Mouse (Mus musculus): Measurements from ENCODE around the gene Fam178b.
"Not testable (repeated sequence)": the region's sequence is repeated elsewhere in the genome, so short reads cannot be mapped to it uniquely, and the experiment has no call there.

Fam178b gene

DNA sequence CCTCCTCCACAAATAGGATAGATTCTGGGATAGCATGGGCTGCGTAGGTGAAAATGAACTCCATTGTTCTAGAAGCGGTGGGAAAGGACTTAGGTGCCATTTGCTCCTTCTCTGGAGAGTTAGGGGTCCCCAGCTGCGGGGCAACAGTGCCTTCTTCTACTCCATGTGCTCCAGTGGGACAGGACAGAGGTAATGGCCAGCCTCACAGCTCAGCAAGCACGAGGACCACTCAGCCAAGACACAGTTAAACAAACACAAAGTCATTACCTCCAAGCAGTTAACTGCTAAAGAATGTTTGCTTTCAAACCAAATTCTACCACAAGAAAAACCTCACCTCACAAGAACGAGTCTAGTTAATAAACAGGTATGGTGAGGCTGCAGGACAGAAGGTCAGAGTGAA lies 57.5 kb downstream of the Fam178b start:
- DNase-seq, result no peak

DNA sequence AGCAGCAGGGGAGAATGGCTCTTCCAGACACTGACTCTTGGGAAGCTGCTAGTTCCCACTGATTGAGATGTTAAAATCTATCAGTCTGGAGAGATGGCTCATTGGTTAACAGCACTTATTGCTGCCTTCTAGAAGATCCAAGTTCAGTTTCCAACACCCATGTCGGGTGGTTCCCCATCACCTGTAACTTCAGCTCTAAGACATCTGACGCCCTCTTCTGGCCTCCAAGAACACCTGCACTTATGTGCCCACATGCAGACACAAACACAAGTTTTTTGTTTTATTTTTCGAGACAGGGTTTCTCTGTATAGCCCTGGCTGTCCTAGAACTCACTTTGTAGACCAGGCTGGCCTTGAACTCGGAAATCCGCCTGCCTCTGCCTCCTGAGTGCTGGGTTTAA lies 67.0 kb downstream of the Fam178b start:
- DNase-seq, result not testable (repeated sequence)

DNA sequence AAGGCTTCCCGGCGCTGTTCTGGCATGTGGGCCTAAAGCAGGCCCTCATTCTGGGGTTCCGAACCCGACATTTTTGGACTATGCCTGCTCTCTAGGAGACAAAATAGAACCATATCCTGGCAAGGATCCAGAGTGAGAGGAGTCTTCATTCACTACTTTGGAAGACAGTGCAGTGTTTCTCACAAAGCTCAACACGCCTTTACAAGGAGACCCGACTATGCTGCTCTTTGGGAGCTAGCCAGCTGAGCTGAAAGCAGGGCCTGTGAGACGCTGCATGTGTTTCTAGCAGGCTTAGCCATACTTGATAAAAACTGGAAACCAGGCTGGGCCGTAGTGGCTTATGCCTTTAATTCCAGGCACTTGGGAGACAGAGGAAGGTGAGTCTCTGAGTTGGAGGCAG lies 67.8 kb downstream of the Fam178b start:
- DNase-seq, result no peak

DNA sequence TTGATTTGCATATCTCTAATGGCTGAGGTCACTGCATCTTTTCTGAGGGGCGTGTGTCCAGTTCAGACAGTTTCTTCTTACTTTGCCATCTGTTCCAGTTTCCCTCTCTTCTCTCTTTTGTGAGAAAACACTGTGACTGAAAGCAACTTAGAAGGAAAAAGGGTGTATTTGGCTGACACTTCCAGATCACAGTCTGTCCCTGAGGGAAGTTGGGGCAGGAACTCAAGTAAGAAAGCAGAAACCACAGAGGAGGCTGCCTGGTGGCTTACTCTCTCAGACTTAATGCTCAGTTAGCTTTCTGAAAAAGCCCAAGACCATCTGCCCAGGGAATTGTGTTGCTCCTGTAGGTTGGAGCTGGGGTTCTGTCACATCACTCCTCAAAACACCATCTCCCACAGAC lies 68.4 kb downstream of the Fam178b start:
- DNase-seq, result no peak

DNA sequence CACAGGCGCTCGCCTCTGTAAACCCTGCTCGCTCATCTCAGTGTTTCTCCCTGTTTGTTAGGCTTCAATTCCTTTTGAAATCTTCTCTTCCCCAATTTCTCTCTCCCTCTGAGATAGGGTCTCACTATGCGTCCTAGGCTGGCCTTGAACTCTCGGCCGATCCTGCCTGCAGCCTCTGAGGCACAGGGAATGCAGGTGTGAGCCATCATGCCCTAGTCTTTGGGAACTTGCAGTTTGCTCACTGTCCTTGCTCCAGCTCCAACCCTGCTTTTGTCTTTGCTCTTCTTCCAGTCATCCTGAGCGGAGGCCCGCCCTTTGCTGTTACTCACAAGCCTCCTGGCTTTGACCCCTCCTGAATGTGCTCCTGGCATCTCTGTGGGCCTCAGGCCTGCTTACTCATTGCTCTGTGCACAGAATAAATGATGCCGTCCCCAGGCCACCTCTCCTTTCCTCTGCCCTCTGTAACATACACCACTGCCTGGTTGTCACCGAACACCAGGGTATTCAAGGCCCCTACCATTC lies 69.5 kb downstream of the Fam178b start:
- DNase-seq, result no peak

DNA sequence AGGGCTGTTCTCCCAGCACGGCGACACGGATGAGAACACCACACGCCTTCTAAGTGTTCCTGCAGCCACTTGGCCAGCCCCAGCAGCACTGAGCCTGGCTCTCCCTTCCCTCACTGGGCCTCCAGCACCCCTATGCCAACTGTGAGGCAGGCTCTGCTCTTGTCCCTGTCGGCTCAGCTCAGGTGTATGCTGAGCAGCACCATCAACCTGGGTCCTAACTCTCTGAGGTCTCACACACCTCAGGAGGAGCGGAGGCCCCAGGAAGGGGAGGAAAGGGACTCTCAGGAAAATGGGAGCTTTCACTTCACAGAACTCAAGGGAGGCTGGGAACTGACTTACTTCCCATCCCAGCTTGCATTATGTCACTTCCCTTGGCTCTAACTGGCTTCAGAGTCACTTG lies 70.6 kb downstream of the Fam178b start:
- DNase-seq, result no peak

DNA sequence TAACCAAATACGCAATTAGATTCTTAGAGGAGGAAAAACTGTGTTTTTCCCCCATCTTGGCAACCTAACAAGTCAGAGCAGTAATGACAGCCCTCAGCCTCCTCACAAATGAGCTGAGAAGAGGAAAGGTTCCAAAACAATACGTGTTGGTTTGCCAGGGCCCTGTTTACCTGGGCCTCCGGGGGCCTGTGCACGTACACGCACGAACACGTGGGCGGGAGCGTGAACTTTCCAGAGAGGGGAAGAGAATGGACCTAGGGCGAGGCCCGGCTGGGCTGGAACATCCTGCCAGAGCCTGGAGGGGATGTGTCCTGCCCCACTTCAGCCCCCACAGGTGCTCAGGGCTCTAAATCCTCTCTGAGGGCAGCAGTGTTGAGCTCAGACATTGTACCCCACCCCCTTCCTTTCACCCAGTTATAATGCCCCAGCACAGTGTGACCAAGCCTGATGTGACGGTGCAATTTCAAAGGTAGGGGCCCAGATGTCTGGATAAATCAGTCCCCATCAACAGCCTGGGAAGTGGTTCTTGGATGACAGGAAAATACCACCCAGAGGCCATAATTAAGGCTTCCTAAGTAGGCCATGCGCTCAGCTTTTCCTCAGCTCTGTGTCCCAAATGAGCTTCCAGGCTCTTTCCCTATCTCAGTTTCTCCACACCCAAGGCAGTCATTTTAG lies 71.4 kb downstream of the Fam178b start:
- peak; percentile 64 for DNase-seq

DNA sequence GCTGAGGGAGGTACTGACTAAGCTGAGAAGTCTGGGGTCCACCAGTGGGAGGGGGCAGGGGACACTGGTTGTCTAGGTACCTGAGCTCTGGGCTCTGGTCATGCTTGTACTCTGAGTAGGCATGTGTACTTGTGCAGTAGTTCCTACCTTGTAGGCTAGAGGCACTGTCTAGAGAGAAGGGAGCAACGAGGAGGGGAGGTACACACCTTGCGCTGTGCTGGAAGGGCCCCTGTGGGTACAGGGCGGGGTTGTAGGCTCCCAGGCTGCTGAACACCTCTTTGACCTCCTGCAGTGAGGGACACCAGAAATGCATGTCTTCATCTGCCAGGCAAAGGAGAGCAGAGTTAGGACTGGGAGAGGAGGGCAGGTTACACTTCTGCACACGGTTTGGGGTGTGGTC lies 74.8 kb downstream of the Fam178b start:
- no peak for DNase-seq

DNA sequence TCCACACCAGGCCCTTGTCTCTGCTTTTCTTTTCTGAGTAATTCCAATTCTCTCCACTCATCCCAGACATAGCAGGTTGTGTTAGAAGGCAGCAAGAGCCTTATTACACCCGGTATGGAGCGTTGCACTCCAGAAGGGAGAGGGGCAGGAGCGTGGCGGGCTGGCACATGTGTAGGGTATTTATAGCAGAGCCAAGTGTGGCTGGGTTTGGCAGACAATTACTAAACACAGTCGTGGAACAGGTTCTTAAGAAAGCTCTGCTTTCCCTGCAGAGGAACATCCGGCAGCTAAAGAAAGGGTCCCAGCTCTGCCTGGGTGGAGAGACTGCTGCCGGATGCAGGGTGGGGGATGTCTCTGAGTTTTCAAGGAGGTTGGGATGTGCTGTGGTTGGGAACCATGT lies 76.0 kb downstream of the Fam178b start:
- DNase-seq, result no peak

DNA sequence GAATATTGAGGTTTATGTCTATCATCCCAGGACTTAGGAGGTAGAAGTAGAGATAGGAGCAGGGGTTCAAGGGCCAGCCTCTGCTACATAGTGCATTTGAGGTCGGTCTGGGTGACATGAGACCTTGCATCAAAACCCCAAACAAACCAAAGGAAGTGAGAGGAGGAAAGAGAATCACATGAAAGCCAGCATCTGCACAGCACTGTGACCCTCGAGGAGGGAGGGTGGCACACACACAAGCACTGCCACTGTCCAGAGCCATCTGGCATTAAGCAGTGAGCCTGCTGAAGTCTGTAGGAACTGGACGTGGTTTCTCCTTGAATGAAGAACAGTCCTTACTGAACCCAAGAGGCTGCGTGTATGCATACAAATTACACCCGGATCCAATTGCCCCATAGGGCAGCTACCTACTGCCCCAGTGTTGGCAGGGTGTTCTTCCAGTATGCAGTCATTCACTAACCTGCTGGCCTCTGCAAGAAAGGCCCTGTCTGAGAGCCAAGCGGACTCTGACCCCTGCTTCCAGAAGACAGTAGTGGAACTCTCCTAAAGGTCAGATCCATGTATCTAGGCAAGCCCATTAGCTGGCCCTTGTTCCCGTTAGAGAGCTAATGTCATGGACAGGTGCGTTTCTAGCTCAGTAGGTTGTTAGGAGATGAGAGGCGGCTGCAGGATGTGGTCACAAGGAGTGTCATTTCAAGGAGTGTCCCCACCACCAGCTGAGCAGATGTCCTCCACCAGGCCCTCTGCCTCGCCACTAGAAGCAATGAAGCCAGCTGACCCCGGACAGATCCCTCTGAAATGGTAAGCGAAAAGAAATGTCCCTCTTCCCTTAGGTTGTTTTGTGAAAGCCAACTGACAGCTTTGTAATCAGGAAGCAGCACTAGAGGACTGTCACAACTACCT lies 78.5 kb downstream of the Fam178b start:
- DNase-seq, result no peak

DNA sequence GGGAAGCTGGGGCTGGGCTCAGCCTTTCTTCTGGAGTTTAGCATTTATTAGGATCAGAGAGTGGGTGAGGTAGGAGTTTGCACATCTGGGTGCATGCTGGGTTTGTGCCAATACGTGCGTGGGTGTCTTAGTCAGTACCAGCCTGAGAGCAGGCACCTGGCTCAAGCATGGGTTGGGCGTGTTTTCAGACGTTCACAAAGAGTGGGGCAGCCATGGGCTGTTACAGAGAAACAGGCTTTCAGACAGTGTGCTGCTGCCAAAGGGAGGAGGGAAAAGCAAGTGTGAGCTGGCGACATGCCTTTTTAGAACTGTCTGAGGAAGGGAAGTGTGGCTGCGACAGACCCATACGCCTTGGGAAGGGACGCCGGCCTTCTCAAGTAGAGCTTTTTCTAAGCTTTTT lies 79.6 kb downstream of the Fam178b start:
- no peak for DNase-seq

DNA sequence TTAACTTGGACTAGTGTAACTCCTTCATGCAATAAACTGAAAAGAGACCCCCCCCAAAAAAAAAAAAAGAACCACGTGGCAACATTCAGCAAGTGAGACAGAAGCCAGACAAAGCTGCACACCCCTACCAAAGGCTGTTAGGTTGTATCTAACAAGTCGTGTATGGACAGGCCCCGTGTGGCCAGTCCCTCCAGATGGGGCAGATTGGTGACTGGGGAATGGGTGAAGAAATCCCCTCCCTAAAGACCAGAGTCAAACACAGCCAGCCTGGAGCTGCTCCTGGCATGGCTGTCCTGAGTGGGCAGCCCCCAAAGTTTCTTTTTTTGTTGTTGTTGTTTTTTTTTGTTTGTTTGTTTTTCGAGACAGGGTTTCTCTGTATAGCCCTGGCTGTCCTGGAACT lies 80.7 kb downstream of the Fam178b start:
- no peak for DNase-seq

DNA sequence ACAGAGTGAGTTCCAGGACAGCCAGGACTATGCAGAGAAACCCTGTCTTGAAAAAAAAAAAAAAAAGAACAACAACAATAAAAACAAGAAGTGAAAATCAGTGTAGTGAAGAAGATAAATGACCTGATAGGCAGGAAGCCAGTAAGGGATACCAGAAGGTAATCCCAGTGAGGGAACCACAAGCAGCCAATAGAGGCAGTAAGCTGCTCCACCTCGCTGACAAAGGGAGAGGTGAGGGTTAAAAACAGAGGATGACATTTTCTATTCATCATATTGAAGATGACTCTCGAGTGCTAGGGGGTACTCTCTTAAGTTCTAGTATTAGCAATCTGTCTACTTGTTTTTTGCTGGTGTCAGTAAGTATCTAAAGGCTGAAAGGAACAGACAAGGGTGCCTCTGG lies 84.6 kb downstream of the Fam178b start:
- no peak for DNase-seq

DNA sequence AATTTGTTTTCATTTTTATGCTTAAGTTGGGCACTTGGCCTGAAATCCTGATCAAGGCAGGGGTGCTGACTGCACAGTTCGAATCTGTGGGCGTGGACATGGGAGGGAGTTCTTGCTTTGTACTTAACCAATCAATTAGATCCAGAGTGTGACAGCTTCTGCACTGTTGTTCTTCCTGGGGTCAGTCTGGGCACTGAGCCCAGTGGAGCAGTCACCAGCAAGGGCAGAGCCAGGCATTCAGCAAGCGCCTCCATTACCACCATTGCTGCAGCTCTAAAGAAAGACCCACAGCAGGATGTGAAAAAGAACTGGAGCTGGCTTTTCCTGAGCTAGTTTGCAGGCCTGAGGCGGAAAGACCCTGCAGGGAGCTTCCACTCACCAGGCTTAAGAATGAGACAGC lies 86.9 kb downstream of the Fam178b start:
- peak; percentile 85 for DNase-seq

DNA sequence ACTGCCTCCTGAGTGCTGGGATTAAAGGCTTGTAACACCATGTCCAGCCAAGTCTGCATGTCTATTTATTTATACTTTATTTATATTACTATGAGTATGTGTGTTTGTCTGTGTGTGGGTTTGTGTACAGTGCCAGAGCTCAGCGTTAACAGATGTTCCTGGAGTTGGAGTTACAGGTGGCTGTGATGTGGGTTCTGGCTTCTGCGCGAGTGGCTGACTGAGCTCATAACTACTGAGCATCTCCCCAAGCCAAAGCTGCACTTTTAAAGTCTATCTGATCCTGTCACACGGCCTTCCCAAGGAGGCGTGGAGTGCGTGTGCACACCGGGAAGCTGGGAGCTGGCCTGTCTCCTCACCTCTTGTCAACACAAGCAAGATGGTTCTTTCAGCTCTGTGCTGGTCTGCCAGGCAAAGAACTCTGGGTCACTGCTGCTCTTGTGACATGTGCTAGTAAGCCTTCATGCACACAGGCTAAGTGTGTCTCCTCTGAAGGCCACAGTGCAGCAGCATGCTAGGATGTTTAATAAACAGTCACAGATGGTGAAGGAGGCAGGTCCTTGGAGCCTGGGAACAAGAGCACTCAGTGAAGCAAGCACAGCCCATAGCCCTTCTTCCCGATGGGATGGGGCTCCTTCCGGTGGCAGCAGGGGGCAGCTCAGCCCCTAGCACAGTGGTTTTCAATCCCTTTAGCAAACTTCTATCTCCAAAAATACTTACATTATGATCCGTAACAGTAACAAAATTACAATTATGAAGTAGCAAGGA lies 87.6 kb downstream of the Fam178b start:
- peak; percentile 41 for DNase-seq

DNA sequence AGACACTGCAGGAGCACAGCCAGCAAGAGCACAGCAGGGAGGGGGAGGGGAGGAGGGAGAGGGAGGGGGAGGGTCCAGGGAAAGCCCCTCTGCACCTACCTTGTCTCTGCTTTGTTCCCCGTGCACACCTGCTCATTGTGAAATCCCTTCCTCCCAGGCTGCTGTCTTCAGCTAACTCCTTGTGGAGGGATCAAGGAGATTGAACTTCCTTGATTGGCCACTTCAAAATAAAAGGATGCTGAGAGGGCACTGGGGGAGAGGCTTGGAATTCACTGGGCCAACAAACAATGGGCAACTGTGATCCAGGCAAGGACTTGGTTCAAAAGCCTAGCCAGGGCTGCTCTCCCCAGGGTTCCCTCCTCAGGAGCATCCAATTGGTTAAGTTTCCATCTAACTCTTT lies 89.9 kb downstream of the Fam178b start:
- no peak for DNase-seq

DNA sequence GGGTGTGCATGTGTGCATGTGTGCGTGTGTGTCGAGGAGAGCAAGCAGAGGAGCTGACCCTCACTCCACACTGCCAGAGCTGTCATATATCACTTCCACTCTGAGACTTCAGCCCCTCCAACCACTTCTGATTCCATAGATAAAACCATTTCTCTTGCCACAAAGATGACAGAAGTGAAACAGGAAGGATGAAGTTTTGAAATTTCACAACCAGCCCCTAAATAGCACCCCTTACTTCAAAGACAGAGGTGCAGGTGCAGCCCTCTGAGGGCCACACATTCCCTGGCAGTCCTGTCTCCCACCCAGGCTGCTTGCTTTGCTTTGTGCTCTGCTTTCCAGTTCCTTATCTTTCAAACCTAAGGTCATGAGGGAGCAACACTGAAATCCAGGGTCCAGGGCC lies 91.6 kb downstream of the Fam178b start:
- DNase-seq, result no peak

DNA sequence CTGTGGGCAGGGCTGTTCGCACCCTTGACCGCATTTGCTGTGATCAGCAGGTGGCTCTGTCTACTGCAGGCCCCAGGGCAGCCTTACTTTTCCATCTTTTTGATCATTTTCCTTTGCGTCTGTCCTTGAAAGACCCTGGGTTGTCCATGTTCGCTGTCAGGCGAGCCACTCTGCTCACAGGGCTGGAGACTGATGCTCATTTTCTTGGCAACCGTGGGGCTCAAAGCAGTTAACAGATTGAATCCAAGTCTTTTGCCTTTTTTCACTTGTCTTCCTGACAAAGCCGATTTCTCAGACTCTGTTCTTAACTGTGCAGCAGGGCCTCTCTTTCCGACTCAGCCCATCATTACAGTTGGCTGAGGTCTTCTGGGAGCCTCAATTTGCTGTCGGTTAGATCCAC lies 92.3 kb downstream of the Fam178b start:
- no peak for DNase-seq

DNA sequence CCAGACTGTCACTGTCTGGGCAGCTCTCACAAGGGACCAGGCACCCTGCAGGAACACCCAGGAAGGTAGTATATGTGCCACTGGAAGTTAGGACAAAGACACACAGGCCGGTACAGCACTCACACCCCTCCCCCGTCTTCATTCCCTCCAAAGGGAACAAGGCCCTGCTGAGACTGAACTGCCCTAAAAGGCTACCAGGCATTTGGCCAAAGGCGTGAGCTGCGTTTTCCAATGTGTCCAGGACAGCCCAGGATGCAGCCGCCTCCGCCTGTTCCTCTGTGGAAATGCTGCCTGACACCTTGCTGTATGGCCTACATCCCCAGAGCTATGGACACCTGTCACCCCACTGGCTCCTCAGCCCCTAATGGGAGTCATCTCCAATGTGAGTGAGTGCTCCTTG lies 93.5 kb downstream of the Fam178b start:
- DNase-seq, result no peak

DNA sequence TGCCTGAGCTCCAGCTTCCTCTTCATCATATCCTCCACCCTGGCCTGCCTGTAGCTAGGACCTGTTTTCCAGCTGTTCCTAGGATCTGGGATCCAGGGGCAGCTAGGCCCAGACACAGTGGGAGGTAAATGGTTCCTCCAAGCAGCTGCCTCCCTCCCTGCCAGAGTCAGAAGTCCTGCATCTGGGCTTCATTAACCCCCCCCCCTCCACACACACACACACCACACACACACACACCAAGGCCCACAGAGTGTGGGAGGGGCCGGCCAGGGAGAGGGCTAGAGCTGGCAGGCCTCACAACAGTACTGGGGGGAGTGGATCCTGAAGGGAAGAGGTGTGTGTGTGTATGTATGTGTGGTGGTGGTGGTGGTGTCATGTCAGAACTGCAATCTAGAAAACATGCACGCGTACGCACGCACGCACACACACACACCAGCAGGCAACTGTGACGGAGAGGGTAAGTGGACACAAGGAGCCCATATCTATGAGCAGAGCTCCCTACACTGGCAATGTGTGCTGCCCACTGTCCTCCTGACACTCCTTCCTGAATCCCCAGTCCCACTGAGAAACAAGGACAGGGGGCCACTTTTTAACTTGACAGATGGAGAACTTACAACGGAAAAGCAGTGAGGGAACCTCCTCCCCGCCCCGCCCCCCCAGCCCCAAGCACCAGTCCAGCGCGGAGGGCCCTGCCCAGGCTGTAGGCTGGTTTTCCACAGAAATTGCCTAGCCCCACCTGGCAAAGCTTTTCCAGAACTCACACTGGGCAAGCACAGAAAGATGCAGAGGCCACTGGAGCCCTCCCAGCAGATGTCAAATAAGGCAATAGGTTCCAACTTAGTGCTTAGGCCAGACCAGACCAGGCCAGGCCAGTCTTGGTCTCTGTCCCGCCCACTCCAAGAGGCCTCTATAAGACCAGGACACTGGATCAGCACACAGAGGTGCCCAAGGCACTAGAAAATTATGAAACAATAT lies 94.2 kb downstream of the Fam178b start:
- peak; percentile 40 for DNase-seq

DNA sequence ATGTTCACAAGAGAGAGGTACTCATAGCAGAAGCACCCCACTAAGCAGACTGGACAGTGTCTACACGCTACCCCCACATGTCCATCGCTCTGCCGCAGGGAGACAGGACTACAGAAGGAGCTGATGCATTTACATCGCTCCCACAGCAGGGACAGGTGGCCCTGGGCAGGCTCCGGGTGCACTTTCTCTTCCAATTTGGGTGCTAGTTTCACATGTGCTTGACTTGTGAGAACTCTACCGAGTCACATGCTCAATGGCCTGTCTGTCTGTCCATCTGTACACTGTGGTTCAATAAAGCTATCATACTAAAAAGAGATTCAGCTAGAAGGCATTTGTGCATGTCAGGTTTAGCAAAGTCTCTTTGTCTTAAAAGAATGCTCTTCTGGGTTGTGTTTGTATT lies 95.1 kb downstream of the Fam178b start:
- DNase-seq, result no peak

DNA sequence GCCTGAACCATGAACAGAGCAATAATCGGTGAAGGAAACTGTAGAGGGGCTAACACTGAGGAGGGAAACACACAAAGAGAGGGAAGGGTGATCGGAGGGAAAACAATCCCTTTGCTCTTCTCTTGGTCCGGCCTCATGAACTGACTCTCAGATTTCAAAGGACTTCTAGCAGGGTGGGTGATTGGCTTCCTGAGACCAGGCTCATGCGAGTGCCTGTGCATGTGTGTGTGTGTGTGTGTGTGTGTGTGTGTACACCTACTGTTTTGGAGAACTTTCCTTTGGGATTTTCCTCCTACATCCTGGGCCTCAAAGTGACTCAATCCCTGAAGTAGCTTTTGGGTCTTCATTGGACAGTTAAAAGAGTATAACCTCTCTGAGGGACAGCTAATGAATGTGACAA lies 96.7 kb downstream of the Fam178b start:
- no peak for DNase-seq

Measured in retina, postnatal 1 day (tissue).